Mouse (Mus musculus) urinary bladder, postnatal 4 days (tissue): Measurements from ENCODE around the gene Hs6st3.

ENCODE experiments used
- DNase-seq, 2 experiments: peaks; one replicate each; pipeline ENCODE4 v3.0.0; 2021 to 2022; ENCODE audit warnings: low spot score in 2 of 2

Gene Hs6st3

DNA sequence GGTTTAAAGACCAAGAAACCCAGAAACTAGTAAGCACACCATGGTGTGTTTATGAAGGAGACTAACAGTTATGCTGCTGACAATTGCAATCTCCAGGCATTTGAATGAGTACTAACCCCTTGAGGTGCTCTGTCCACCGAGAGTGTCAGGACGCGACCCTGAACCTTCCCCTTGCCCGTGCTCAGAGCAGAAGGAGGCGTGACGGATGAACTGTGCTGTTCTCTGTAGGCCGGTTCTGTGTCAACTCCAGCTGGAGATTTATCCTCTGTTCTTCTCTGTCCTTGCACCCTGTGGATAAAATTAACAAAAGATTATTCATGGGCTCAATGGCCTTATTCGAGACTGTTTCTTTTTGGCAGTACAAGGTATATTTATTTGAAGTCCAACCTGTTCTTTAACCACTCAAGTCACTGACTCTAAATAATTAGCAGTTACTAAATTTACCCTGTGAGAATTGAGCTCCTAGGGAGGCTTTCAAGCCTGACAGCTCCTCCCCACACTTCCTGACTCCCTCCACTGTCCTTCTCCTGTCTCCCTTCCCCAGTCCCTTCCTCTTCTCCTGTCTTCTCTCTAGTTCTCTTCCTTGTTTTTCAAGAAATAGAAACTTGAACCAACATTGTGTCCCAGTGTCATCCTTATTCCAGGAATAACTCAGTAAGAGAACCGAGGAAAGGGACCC lies 659.2 kb downstream of the Hs6st3 start:
- no peak for DNase-seq

DNA sequence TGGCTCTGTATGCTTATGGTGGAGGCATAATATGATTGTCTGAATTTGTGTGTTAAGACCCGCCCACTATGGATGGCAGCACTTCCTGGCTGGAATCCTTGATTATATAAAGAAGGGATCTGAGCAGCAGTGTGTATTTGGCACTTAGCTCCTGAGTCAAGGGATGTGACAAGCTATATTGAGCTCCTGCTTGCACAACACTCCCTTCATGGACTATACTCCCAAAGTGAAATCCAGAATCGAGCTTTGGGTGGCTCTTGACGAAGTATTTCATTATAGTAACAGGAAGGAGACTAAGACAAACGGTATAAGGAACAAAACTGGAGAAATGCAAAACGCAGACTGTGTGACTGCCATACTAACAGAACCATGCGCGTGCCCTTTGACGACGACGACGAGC lies 660.4 kb downstream of the Hs6st3 start:
- no peak for DNase-seq

DNA sequence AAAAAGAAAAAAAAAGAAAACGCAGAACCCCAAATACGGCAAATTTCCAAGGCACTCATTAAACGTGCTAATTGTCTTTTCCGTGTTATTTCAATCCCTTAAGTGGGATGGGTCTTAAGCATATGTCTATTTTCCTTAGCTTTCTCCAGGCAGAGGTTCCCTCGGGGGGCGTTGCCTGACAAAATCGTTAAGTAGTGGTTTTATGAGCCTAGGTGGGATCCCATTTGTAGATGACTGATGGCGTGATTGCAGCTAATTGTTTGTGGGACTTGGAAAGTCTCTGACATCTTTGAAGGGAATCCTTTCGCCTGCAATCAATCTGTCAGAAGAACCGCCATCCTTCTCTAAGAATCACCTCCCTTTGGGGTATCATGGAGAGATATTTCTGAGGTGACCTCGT lies 662.7 kb downstream of the Hs6st3 start:
- no peak for DNase-seq

DNA sequence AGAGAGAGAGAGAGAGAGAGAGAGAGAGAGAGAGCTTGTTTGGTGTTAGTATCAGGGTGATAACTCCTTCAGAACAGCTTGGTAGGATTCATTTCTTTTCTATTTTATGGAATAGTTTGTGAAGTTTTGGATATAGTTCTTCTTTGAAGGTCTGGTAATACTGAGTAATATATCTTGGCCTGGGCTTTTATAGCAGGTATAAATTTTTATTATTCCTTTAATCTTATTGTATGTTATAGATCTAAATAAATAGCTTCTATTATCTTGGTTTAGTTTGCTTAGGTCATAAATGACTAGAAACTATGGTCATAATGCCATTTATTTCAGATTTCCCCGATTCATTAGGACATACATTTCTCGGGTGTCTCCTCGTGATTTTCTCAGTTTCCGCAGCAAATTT lies 675.8 kb downstream of the Hs6st3 start:
- DNase-seq = no peak

DNA sequence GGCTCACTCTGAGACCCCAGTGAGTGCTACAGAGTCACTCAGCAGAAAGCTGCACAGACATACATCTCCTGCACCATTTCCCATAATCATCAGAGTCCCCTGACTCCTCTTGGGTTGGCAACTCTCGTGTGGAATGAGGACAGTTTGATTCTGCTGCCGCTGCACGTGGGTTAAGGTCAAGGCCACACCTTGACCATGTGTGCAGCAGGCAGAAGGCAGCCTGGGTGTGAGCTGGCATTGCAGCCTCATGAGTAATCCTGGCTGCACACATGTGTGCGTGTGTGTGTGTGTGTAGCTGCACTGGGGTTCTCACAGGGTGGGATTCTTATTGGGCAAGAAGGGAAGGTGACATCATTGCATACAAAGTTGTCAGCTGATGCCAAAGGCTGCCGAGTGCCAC lies 677.5 kb downstream of the Hs6st3 start:
- no peak for DNase-seq

DNA sequence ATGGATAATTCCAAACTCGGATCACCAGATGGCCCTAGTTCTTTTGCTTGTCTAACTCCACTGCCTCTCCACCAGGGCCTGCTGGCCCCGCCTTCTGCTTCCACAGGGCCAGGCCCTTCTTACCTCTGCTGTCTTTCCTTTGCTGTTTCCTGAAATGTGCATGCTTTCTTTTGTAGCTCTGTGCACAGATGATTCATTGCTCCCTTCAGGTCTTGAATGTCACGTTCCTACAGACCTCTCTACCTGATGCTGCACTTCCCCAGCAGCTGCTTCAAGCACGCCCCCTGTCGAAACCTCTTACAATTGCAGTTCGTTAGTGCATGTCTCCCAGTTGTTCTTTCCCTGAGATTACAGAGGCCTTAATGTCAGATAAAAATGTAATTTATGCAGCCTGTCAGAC lies 682.4 kb downstream of the Hs6st3 start:
- DNase-seq = no peak

DNA sequence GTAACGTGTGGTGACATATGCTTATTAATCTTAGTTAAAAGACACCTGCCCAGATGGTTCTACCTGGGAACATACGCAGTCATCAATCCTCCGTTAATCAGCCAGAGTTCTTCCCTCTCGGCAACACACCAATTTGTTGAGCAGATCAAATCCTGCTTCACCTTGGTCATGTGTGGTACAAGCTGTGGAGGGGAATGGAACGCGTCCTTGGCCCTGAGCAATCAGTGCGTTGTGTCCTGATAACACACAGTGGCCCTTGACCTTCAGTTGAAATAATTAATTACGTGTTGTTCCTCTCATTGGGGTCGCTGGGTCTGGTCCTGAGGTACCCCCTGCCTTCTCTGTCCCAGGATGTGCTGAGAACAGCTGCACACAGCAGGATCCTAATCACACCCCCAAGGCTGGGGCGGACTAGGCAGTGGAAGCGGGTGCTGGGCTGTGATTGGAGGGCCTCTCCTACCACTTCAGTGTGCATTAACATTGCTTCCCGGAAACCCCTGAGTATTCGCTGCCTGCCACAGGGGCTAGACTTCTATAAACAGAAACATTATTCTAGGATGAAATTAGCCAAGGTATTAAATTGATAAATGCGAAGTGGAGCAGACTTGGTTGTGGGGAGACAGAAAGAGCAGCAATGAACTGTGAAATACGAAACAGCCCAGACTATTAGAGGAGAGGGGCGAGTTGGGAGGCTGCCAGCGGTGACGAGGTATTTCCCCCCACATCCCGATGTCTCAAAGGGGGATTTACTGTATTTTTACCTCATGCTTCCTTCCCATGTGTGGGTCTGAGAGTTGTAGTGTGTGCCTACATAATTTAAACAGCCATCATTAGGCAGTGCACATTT lies 693.2 kb downstream of the Hs6st3 start:
- no peak for DNase-seq

DNA sequence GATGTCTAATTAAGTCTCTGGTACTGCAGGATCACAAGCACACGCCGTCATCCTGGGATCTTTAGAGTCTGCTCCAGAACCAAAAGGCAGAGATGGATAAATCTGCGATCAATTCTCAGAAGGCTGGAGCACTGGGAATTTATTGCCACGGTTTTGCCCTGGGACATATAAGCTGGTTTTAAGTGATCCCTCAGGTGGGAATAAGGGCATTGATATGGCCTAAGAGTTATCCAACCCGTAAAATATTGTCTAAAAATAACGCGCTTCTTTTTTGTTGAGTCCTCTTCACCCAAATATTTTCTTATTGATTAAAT lies 693.8 kb downstream of the Hs6st3 start:
- DNase-seq = no peak

DNA sequence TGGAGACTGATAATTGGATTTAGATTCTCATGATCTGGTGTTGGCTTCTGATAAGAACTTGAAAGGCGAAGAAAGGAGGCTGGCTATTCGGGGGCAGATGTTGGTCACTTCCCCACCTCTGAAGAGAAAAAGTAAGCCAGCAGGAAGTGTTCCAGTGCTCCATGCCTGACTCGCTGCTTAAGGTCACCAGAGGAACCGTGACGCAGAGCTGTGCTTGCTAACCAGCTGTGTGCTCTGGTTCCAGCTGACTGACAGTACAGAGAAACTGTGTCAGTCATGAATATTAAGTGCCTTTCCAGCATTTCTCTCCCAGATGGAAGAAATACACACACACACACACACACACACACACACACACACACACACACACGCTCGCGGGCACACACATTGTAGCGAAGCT lies 694.8 kb downstream of the Hs6st3 start:
- no peak for DNase-seq

DNA sequence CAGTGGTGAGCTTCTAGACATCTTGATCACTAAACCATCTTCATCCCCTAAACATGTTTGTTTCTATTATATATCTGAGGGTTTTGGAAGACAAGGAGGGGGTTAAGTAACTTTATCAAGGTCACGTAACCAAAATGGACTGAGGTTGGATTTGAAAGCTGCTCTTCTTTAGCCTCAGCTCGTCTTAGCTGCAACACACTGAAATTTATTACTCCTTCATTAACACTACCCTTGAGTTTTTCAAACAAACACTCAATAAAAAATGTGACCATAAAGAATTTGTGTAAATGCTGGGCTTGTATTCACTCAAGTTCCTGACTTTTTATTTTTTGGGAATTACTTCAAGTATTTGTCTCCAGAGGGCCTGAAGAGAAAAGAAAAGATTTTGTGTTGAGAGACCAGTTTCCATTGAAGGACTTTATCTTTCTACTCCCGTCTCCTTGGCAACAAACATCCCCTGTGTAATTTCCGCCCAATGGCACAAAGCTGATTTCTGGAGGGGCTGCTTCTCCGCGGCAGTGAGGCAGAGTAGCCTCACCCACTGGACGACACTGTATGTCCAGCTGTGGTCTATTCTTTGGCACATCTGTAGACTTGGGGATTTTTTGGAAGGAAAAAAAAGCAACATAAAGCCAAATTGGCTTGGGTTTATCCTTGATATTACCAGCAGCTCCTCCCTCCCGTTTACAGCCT lies 696.0 kb downstream of the Hs6st3 start:
- no peak for DNase-seq

DNA sequence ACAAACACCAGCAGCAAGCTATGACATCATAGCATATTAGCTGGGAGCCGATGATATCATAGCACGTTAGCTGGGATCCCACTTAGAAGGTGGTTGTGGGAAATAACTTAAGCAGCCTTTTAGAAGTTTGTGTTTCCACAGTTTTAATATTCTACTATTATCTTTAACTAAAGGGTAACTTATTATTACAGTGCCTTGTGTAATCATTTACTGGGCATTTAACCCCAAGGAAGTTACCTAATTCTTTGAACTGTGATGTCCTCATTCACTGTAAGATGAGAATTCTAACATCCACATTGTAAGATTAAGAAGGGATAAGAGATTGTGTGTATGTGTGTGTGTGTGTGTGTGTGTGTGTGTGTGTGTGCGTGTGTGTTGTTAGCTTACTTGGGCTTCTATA lies 697.9 kb downstream of the Hs6st3 start:
- no peak for DNase-seq

DNA sequence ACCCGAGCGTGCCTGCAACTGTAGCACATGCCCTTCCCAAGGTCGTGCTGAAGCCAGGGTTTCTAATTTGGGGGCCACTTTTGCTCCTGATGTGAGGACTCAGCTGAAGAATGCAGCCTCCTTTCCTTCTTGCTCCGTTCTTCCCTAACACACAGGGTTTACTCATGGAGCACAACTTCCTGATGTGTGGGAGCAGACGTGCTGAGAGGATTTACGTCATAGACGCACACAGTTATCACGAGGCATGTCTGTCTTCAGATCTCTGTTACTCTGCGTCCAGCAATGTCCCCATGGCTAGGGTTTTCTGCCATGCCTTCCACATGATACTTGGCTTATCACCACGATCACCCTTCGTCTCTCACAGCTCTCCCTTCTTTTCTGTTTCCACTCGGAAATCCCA lies 709.4 kb downstream of the Hs6st3 start:
- DNase-seq = no peak

DNA sequence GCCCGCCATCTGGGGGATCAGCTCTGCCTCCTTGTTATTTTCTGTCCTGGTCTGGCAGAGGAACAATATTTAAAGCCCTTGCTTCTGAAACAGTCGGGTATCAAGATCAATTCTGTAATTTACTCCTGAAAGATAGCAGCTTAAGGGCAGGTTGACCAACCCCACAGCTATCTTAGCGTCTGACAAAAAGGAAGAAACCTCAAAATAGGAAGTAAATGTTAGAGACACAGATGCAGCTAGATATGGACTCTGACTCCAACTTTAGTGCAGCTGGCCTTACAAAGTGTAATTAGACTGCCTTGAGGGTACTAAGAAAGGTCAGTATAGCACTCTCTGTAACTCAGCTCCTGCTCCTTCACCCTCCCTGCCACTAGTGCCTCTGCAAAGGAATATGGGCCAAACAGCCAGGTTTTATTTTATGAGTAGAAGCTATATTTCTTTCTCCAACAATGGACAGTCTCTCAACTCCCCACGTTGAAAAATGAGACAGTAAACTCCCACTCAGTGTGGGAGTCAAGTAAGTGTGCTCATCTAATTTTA lies 710.7 kb downstream of the Hs6st3 start:
- no peak for DNase-seq

DNA sequence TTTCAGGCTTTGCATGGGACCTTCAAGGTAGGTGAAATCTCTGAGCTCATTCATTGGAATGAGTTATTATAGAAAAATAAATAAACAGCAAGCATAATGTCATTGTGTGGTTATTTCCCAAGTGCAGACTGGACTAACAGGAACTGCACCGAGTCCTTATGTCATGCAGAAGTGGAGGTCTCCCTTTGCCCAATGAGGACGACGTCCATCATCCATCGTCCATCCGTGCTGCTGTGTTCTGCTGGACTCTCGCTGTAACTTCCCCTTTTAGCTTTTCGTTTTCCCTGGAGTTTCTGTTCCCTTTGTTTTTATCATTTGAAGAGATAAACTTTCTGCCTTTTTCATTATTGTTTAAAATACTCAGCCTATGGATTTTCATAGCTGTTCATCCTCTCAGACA lies 711.2 kb downstream of the Hs6st3 start:
- DNase-seq = no peak

DNA sequence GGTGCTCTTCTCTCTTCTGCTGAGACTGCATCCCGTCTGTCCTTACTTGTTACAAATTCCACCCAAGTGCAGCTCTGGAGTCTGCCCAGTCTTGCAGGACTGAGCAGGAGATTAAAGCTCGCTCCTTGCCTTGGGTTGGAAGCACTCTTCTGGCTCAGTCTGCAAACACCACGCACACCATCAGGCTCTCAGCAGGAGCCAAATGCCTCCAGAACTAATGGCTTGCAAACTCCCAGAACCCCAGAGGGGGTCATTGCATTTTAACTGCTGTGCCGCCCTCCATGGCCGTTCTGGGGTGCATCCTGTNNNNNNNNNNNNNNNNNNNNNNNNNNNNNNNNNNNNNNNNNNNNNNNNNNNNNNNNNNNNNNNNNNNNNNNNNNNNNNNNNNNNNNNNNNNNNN lies 714.0 kb downstream of the Hs6st3 start:
- no peak for DNase-seq

DNA sequence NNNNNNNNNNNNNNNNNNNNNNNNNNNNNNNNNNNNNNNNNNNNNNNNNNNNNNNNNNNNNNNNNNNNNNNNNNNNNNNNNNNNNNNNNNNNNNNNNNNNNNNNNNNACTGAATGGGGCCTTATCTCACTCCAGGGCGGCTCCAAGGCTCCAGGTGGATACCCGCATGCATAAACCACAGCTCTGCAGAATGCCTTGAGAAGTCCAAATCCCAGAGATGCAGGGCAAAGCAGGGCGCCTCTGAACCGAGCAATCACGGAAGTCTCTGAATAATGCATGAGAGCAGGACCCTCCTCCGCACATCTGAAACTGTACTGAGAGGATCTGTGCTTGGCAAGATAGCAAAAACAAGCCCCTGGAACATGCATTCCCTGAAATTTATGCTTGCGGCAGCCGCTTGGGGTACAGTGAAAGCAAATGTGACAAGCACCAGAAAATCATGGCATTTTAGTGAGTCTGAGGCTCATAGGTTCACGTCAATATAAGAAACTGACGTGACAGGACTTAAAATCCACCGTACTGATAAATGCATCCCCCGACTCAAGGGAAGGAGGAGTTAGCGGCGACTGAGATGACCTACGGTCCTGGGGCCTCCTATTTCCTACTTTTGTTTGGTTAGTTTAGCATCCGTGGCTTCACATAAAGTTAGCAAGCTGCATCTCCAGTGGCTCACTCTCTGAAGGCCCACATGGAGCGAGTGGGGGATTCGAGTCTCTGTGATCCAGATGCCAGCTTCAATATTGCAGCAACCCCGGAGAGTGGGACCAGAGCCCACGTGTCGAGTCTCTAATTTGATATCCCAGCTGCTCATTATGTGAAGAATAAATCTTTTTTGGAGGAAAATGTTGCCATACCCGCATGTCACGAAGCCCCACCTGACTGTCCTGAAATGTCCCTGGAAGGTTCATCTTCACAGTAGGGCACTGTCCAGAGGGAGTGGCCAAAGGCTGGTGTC lies 719.5 kb downstream of the Hs6st3 start:
- no peak for DNase-seq

DNA sequence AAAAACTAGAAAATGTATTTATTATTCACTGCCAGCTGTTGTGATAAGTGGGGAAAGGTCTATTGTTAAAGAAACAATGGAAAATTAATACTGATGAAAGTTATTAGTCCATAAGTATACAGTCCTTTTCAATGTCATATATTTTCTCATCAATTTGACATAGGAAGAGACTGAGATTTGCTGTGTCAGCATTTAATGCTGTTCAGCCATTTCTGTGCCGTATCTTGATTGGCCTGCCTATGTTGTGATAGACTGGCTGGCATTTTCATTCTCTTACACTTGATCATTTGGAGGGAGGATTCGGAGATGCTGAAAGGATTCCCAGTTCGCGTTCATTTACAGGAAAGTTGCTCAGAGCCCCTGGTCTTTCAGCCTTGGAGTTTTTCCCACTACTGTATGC lies 735.5 kb downstream of the Hs6st3 start:
- DNase-seq = no peak

DNA sequence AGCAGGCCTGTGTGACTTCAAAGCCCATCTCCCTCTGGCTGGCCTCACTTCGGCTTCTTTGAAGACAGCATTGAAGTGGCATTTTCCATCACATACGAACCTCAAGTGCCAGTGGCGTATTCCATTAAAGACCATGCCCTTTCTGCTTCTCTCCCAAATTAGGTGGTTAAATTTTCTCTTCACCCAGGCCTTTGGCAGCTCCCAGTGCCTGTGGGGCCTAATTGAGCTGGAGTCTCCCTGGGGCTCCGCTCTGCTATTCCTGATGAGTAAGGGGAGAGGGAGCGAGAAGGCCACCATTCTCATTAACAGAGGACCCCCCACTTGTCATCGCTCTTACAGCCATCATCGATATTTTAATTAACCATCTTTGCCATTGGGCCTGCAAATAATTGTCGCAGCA lies 754.8 kb downstream of the Hs6st3 start:
- DNase-seq = no peak

DNA sequence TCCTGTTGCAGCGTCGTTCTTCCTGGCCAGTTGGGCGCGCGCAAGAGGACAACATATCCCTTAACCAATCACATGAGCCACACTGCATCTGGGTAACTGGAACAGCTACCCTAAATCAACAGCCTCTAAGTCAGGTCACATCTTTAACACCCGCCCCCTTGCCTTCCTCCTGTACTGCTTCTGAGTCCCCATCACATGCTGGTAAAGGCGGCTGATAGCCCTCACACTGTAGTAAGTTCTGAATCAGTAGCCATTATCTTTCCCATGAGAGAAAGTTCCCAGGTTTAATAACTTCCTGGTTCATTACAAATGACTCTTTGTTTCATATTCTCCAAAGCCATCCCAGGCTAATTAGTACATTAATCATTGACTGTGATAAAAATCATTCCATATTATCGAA lies 757.0 kb downstream of the Hs6st3 start:
- DNase-seq = no peak

DNA sequence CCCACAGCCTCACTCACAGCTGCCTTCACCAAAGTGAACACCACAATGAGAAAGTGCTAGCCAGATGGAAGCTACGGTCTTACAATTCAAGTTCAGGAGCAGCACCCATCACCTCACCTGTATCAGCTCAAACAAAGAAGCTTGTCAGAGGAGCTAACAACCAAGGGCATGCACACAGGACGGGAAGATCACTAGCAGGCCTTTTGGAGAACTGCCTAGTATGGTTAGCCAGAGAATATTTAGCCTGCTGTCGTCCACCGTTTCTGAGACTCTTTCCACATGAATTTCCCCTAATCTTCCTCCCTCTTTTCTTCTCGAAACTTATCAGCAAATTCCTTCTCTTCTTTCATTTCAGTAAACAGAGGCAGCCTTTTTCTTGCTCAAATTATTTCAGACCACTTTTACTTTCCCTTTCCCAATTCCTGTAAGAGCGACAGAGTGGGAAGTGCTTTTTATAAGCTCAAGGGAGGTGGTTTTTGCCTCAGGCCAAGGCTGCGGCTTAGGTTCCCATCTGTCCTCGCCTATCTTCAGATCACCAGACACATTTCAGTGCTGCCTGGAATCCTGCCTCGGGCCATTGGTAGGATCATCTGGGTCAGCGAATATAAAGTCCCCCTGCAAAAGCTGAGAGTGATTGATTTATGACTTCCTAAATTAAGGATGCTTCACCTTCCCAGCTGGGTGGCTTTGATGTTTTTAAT lies 757.8 kb downstream of the Hs6st3 start:
- DNase-seq = no peak

DNA sequence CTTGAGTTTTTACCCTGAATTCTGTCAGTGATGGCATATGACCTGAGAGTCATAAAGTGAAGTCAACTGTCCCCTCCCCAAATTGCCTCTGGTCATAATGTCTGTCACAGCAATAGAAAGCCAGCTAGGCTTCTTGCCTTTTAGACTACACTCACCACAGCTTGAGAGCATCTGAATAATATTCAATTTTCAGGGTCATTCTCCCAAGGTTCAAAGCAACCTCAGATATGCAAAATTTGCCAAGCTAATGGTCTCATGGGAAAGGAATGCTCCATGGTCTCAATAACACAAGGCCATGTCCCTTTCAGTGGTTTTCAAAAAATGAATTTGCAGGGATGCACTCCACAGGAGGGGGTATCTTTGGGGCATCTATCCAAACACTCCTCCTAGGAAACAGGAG lies 764.3 kb downstream of the Hs6st3 start:
- DNase-seq = no peak
